10 mouse cellular contexts compared by ENCODE assay signal in genomic region chr1:39455350-39456023, GRCm38 (mm10). TPM values are rescaled to one million over a fixed set of nuclear protein-coding genes. Genes with fewer than 3 reads are reported as not detected.
DNase-seq lines count a peak whose midpoint lies in the region; ATAC-seq lines count a peak whose summit lies in the region.
"Had no signal": no experiment of that assay in that cellular context is flagged by ENCODE, and none has a peak within 500 bp of the region (broad histone marks: within the 10 kb centered on the region; RNA-seq: fewer than 3 reads in every experiment).

No protein-coding gene starts in this region.

- H3K9ac ChIP-seq in kidney, embryonic 15.5 days = no peak overlapping the region
- no peak overlapping the region; the same call in 1 of the 2 replicates for H3K9ac ChIP-seq in liver, embryonic 16.5 days (ENCODE audit: low read depth, low read length)
- H3K9ac ChIP-seq: hindbrain, embryonic 13.5 days had no signal

- no peaks in the 10 kb centered on the region for H3K27me3 ChIP-seq in kidney, embryonic 15.5 days
- no peaks in the 10 kb centered on the region for H3K27me3 ChIP-seq in liver, embryonic 16.5 days (ENCODE audit: control insufficient read depth, insufficient read depth, low read depth, low read length)
- H3K27me3 ChIP-seq: hindbrain, embryonic 13.5 days had no signal

- no peak overlapping the region for H3K4me3 ChIP-seq in kidney, embryonic 15.5 days (replicated peaks)
- H3K4me3 ChIP-seq in liver, embryonic 16.5 days (ENCODE audit: low read depth, low read length) = no peak overlapping the region
- H3K4me3 ChIP-seq: erythroblast, embryonic 14.5 days; hindbrain, embryonic 13.5 days had no signal

- peaks cover 46% of the 10 kb centered on the region for H3K4me1 ChIP-seq in kidney, embryonic 15.5 days
- H3K4me1 ChIP-seq in liver, embryonic 16.5 days (ENCODE audit: control insufficient read depth, low read depth, low read length) = peaks cover 25% of the 10 kb centered on the region

- peak; percentile 35; the same call in 1 of the 2 replicates for ATAC-seq in kidney, embryonic 15.5 days (replicated peaks; ENCODE audit: low FRiP score)
- ATAC-seq in common myeloid progenitor, adult 5-6 weeks (replicated peaks; ENCODE audit: low read depth, poor library complexity, severe bottlenecking) = peak; percentile 40; the same call in 1 of the 2 replicates
- no peak for ATAC-seq in liver, embryonic 16.5 days (ENCODE audit: low read depth)

- WGBS in kidney, embryonic 15.5 days = 57% methylated on average over 23 of the region's 23 CpGs
- WGBS in liver, embryonic 16.5 days (ENCODE audit: insufficient replicate concordance) = 42% methylated on average over 23 of the region's 23 CpGs

- H3K27ac ChIP-seq in kidney, embryonic 15.5 days = peak overlapping the region; percentile 61
- no peak overlapping the region for H3K27ac ChIP-seq in liver, embryonic 16.5 days (ENCODE audit: low read length)
- H3K27ac ChIP-seq: hindbrain, embryonic 13.5 days had no signal

- H3K4me2 ChIP-seq in kidney, embryonic 15.5 days = peak overlapping the region; percentile 0; the same call in 1 of the 2 replicates
- H3K4me2 ChIP-seq in liver, embryonic 16.5 days (ENCODE audit: low read depth, low read length) = 0 out of 2 replicates have a peak overlapping the region, but pooled peaks have one; percentile 11
- H3K4me2 ChIP-seq: hindbrain, embryonic 13.5 days had no signal

- DNase-seq in kidney, postnatal 10 days = no peak
- peak; percentile 58 for DNase-seq in R1 (ENCODE audit: low read depth, low spot score)
- no peak for DNase-seq in right cerebral cortex, adult 2 months (ENCODE audit: low spot score in 2 of 2)
- no peak for DNase-seq in layer of hippocampus, postnatal 10 days (ENCODE audit: low spot score in 2 of 2)
- DNase-seq: heart, adult 18-20 months had no signal

- H3K9me3 ChIP-seq in kidney, embryonic 15.5 days (replicated peaks) = no peaks in the 10 kb centered on the region
- no peaks in the 10 kb centered on the region for H3K9me3 ChIP-seq in liver, embryonic 16.5 days (replicated peaks; ENCODE audit: control insufficient read depth, low read length)
- H3K9me3 ChIP-seq: hindbrain, embryonic 13.5 days had no signal

- H3K36me3 ChIP-seq in kidney, embryonic 15.5 days = no peaks in the 10 kb centered on the region
- H3K36me3 ChIP-seq in liver, embryonic 16.5 days (ENCODE audit: control insufficient read depth, insufficient read depth) = no peaks in the 10 kb centered on the region
- H3K36me3 ChIP-seq: hindbrain, embryonic 13.5 days had no signal

RNA-seq across cellular contexts. Expression of gene Tbc1d8, which starts 23.1 kb away (rescaled TPM):
- 9.9 and 10.4 TPM in 2 replicates for polyA plus RNA-seq in kidney, embryonic 15.5 days (2015; fragmentation: Nextera tagmentation; extraction: Ambion mirVana)
- 4.1 and 6.7 TPM in 2 replicates for total RNA-seq in common myeloid progenitor, adult 5-6 weeks (2017)
- 6.2 and 7.2 TPM in 2 replicates for polyA plus RNA-seq in liver, embryonic 16.5 days (2015; fragmentation: Nextera tagmentation; extraction: Ambion mirVana)
- total RNA-seq in layer of hippocampus, postnatal 10 days (2021) = 10 to 100 TPM; 14.9 to 15.0 TPM
